Mouse (Mus musculus): ENCODE measurements at regions not wholly inside any gene's neighbourhood (a gene's known extent, or its start where the extent isn't known, plus 50 kb on each side); places are given as distances from the start of the nearest gene placed in this dataset.
A peak's percentile ranks its signal among the peaks of the same experiment; 100 is the strongest.

- Histone ChIP-seq H3K9ac (ENCODE audit: low read depth, poor library complexity, severe bottlenecking) (no peak overlapping the region), H3K27me3 (ENCODE audit: control insufficient read depth, insufficient read depth, low read length, poor library complexity, severe bottlenecking) (peaks cover 26% of the 10 kb centered on the region), H3K36me3 (ENCODE audit: control insufficient read depth, insufficient read depth, low read length, poor library complexity, severe bottlenecking) (no peaks in the 10 kb centered on the region), H3K27ac (ENCODE audit: insufficient read depth, low read length) (no peak overlapping the region), H3K4me1 (ENCODE audit: control insufficient read depth, insufficient read depth, low read length) (no peaks in the 10 kb centered on the region), H3K9me3 (replicated peaks; ENCODE audit: control insufficient read depth, insufficient read depth, low read length, poor library complexity, severe bottlenecking) (no peaks in the 10 kb centered on the region), H3K4me3 (ENCODE audit: low read depth, low read length) (no peak overlapping the region)
- TF ChIP-seq CTCF (IDR thresholded peaks at IDR 0.05; ENCODE audit: low read depth, low read length) (no peak), EP300 (IDR thresholded peaks at IDR 0.05; ENCODE audit: insufficient read depth, low read depth, low read length) (no peak), POLR2A (IDR thresholded peaks at IDR 0.05; ENCODE audit: insufficient read depth, low read length) (no peak)
These were observed 81.8 kb upstream of the Hsd17b12 start for GRCm38 (mm10) chr2:94239573-94239972.

- no peaks in the 10 kb centered on the region for H3K9me3 ChIP-seq (replicated peaks; ENCODE audit: control insufficient read depth, insufficient read depth, low read length, poor library complexity, severe bottlenecking)
- no peaks in the 10 kb centered on the region for H3K4me1 ChIP-seq (ENCODE audit: control insufficient read depth, insufficient read depth, low read length)
- no peak overlapping the region for H3K4me3 ChIP-seq (ENCODE audit: low read depth, low read length)
- H3K27me3 ChIP-seq (ENCODE audit: control insufficient read depth, insufficient read depth, low read length, poor library complexity, severe bottlenecking): peaks cover 14% of the 10 kb centered on the region
- H3K27ac ChIP-seq (ENCODE audit: insufficient read depth, low read length): no peak overlapping the region
- H3K36me3 ChIP-seq (ENCODE audit: control insufficient read depth, insufficient read depth, low read length, poor library complexity, severe bottlenecking): no peaks in the 10 kb centered on the region
- H3K9ac ChIP-seq (ENCODE audit: low read depth, poor library complexity, severe bottlenecking): no peak overlapping the region
- TF ChIP-seq EP300 (IDR thresholded peaks at IDR 0.05; ENCODE audit: insufficient read depth, low read depth, low read length): no peak
- no peak for TF ChIP-seq POLR2A (IDR thresholded peaks at IDR 0.05; ENCODE audit: insufficient read depth, low read length)
- no peak for TF ChIP-seq CTCF (IDR thresholded peaks at IDR 0.05; ENCODE audit: low read depth, low read length)
These were observed 78.7 kb upstream of the Hsd17b12 start for GRCm38 (mm10) chr2:94236479-94236878.

DNA sequence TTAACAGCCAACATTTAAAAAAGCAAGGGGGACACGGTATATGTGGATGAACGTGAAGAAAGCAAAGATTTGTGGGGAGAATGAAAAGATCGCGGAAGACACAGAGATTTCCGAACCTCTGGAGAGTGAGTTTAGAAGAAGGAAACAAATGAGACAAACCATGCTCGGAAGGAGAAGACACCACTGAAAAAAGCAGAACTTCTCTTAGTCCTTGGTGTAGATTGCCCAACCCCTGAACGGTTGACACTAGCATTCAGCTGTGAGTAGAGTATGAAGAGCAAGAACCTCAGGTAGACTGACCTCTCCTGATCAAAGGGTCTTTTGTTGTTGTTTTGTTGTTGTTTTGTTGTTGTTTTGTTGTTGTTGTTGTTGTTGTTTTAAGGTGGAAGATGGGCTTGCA is 75.8 kb upstream of the Hsd17b12 start:
- no peak overlapping the region for H3K27ac ChIP-seq (ENCODE audit: insufficient read depth, low read length)
- H3K36me3 ChIP-seq (ENCODE audit: control insufficient read depth, insufficient read depth, low read length, poor library complexity, severe bottlenecking): no peaks in the 10 kb centered on the region
- TF ChIP-seq EP300 (IDR thresholded peaks at IDR 0.05; ENCODE audit: insufficient read depth, low read depth, low read length) (no peak), CTCF (IDR thresholded peaks at IDR 0.05; ENCODE audit: low read depth, low read length) (no peak), POLR2A (IDR thresholded peaks at IDR 0.05; ENCODE audit: insufficient read depth, low read length) (no peak)
- H3K9me3 ChIP-seq (replicated peaks; ENCODE audit: control insufficient read depth, insufficient read depth, low read length, poor library complexity, severe bottlenecking): no peaks in the 10 kb centered on the region
- no peak overlapping the region for H3K9ac ChIP-seq (ENCODE audit: low read depth, poor library complexity, severe bottlenecking)
- H3K27me3 ChIP-seq (ENCODE audit: control insufficient read depth, insufficient read depth, low read length, poor library complexity, severe bottlenecking): no peaks in the 10 kb centered on the region; the same call in 1 of the 2 replicates
- H3K4me3 ChIP-seq (ENCODE audit: low read depth, low read length): no peak overlapping the region
- no peaks in the 10 kb centered on the region for H3K4me1 ChIP-seq (ENCODE audit: control insufficient read depth, insufficient read depth, low read length)

DNA sequence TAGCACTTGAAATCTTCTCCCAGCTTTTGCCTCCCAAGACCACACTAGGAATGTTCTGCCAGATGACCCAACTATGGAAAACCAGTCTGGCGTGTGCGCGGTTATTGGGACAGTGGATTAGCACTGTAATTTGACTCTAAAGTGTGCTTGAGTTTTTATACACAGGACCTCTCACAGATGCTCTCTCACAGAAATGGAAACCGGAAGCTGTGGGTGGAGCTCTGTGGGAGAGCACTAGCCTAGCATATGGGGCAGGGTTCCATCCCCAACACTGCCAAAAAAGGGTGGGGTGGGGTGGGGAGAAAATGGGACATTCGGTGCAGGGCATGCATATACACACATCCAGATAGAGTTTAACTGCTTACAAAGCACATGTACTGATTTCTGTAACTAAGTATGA is 61.7 kb upstream of the Hsd17b12 start:
- no peaks in the 10 kb centered on the region for H3K4me1 ChIP-seq (ENCODE audit: control insufficient read depth, insufficient read depth, low read length)
- H3K4me3 ChIP-seq (ENCODE audit: low read depth, low read length): 0 out of 2 replicates have a peak overlapping the region, but pooled peaks have one; percentile 4
- H3K36me3 ChIP-seq (ENCODE audit: control insufficient read depth, insufficient read depth, low read length, poor library complexity, severe bottlenecking): no peaks in the 10 kb centered on the region
- no peak for TF ChIP-seq CTCF (IDR thresholded peaks at IDR 0.05; ENCODE audit: low read depth, low read length)
- no peak for TF ChIP-seq POLR2A (IDR thresholded peaks at IDR 0.05; ENCODE audit: insufficient read depth, low read length)
- TF ChIP-seq EP300 (IDR thresholded peaks at IDR 0.05; ENCODE audit: insufficient read depth, low read depth, low read length): no peak
- H3K9me3 ChIP-seq (replicated peaks; ENCODE audit: control insufficient read depth, insufficient read depth, low read length, poor library complexity, severe bottlenecking): no peaks in the 10 kb centered on the region
- H3K9ac ChIP-seq (ENCODE audit: low read depth, poor library complexity, severe bottlenecking): no peak overlapping the region
- H3K27ac ChIP-seq (ENCODE audit: insufficient read depth, low read length): no peak overlapping the region
- H3K27me3 ChIP-seq (ENCODE audit: control insufficient read depth, insufficient read depth, low read length, poor library complexity, severe bottlenecking): no peaks in the 10 kb centered on the region

DNA sequence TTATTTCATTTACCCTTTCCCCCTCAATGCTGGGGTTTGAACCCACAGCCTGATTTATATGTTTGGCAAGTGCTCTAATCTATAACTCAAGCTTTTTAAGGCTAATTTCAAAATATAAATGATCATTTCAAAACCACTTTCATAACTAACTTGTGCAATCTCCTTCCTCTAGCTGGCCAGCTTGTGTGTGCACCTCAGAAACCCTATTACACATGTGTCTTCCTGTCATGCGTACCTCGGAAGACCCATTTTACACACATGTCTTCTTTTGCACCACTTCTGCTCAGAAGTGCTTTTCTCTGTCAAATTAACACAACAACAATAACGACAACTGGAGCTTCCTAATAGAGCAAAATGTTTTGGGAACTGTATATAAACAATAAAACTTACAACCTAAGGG is 59.7 kb upstream of the Hsd17b12 start:
- H3K4me3 ChIP-seq (ENCODE audit: low read depth, low read length): no peak overlapping the region
- no peak for TF ChIP-seq CTCF (IDR thresholded peaks at IDR 0.05; ENCODE audit: low read depth, low read length)
- H3K27me3 ChIP-seq (ENCODE audit: control insufficient read depth, insufficient read depth, low read length, poor library complexity, severe bottlenecking): no peaks in the 10 kb centered on the region
- H3K36me3 ChIP-seq (ENCODE audit: control insufficient read depth, insufficient read depth, low read length, poor library complexity, severe bottlenecking): no peaks in the 10 kb centered on the region
- no peak overlapping the region for H3K27ac ChIP-seq (ENCODE audit: insufficient read depth, low read length)
- H3K9me3 ChIP-seq (replicated peaks; ENCODE audit: control insufficient read depth, insufficient read depth, low read length, poor library complexity, severe bottlenecking): no peaks in the 10 kb centered on the region
- no peaks in the 10 kb centered on the region for H3K4me1 ChIP-seq (ENCODE audit: control insufficient read depth, insufficient read depth, low read length)
- H3K9ac ChIP-seq (ENCODE audit: low read depth, poor library complexity, severe bottlenecking): no peak overlapping the region

GRCm38 (mm10) chr2:94215455-94215854 is 57.7 kb upstream of the Hsd17b12 start:
- Histone ChIP-seq H3K9ac (ENCODE audit: low read depth, poor library complexity, severe bottlenecking) (no peak overlapping the region), H3K9me3 (replicated peaks; ENCODE audit: control insufficient read depth, insufficient read depth, low read length, poor library complexity, severe bottlenecking) (no peaks in the 10 kb centered on the region), H3K4me1 (ENCODE audit: control insufficient read depth, insufficient read depth, low read length) (no peaks in the 10 kb centered on the region), H3K36me3 (ENCODE audit: control insufficient read depth, insufficient read depth, low read length, poor library complexity, severe bottlenecking) (no peaks in the 10 kb centered on the region), H3K27me3 (ENCODE audit: control insufficient read depth, insufficient read depth, low read length, poor library complexity, severe bottlenecking) (no peaks in the 10 kb centered on the region), H3K4me3 (ENCODE audit: low read depth, low read length) (no peak overlapping the region), H3K27ac (ENCODE audit: insufficient read depth, low read length) (no peak overlapping the region)
- TF ChIP-seq EP300 (IDR thresholded peaks at IDR 0.05; ENCODE audit: insufficient read depth, low read depth, low read length) (no peak), CTCF (IDR thresholded peaks at IDR 0.05; ENCODE audit: low read depth, low read length) (no peak), POLR2A (IDR thresholded peaks at IDR 0.05; ENCODE audit: insufficient read depth, low read length) (no peak)

Measured in ES-Bruce4 (cell line).